Mouse (Mus musculus) liver, postnatal 0 days (tissue): ENCODE data around the gene Zfand5. TPM values are rescaled to one million over a fixed set of nuclear protein-coding genes. Genes with fewer than 3 reads are reported as not detected.

Experiments used
- ATAC-seq: fragments of 200-750 bp; cut with Nextera tagmentation; 2 replicates; pipeline ENCODE4 v1.8.0; 2017; ENCODE audit warnings: mild to moderate bottlenecking, moderate library complexity
- DNase-seq: peaks from one replicate; pipeline ENCODE4 v3.0.0-alpha.2; 2016
- H3K27ac ChIP-seq: fragments of 300-500 bp; sonication (generic); 2 replicates; pipeline ENCODE4 v1.5.1; 2014; ENCODE audit warnings: antibody characterized with exemption, moderate library complexity, mild to moderate bottlenecking, low read depth
- H3K27me3 ChIP-seq: fragments of 300-500 bp; sonication (generic); 2 replicates; pipeline ENCODE4 v1.6.1; 2014; ENCODE audit warnings: low read length, control low read depth, mixed read lengths; ENCODE audit not compliant: insufficient read depth
- H3K36me3 ChIP-seq: fragments of 300-500 bp; sonication (generic); replicated peaks from 2 replicates; pipeline ENCODE4 v1.6.1; 2014; ENCODE audit warnings: mild to moderate bottlenecking, control low read depth, low read length, moderate library complexity, mixed read lengths; ENCODE audit not compliant: insufficient read depth
- H3K4me1 ChIP-seq: fragments of 300-500 bp; sonication (generic); 2 replicates; pipeline ENCODE4 v1.6.1; 2014; ENCODE audit warnings: antibody characterized with exemption, mild to moderate bottlenecking, control low read depth; ENCODE audit not compliant: insufficient read depth
- H3K4me2 ChIP-seq: fragments of 300-500 bp; sonication (generic); 2 replicates; pipeline ENCODE4 v1.6.1; 2014; ENCODE audit warnings: low read depth, mild to moderate bottlenecking, low read length, moderate library complexity, mixed read lengths
- H3K4me3 ChIP-seq: fragments of 300-500 bp; sonication (generic); 2 replicates; pipeline ENCODE4 v1.5.1; 2014; ENCODE audit warnings: low read depth, low read length
- H3K9ac ChIP-seq: fragments of 300-500 bp; sonication (generic); replicated peaks from 2 replicates; pipeline ENCODE4 v1.6.1; 2014; ENCODE audit warnings: mild to moderate bottlenecking, moderate library complexity
- H3K9me3 ChIP-seq: fragments of 300-500 bp; sonication (generic); 2 replicates; pipeline ENCODE4 v1.6.1; 2016; ENCODE audit warnings: mild to moderate bottlenecking, control low read depth, low read length, mixed read lengths
- CTCF ChIP-seq: sonication (generic); IDR thresholded peaks from 2 replicates; pipeline ENCODE4 v1.5.1; 2016; ENCODE audit warnings: antibody characterized with exemption, low read depth
- EP300 ChIP-seq: IDR thresholded peaks from 2 replicates; pipeline ENCODE4 v1.6.1; 2016; ENCODE audit warnings: antibody characterized with exemption, low read depth, mild to moderate bottlenecking
- WGBS: fragments of 180-500 bp; shearing (Covaris S2); extraction: QIAGEN DNeasy Blood & Tissue Kit; methylation state at CpG from one replicate; pipeline ENCODE4 v1.1.7; 2014; ENCODE audit not compliant: insufficient replicate concordance; 5-methylcytosine and 5-hydroxymethylcytosine counted together
- polyA plus RNA-seq: library from polyadenylated mRNA; unstranded; fragments of >200 nt; fragmentation: Nextera tagmentation; extraction: Ambion mirVana; gene quantifications from 2 replicates; pipeline ENCODE4 v1.2.1, GENCODE M21; 2015

Zfand5 gene
- polyA plus RNA-seq, 1 experiment from 2014 or later: 45.0 TPM

- Histone ChIP-seq H3K36me3 (no peaks in the 10 kb centered on the region), H3K9ac (no peak overlapping the region), H3K4me2 (no peak overlapping the region), H3K27me3 (no peaks in the 10 kb centered on the region), H3K9me3 (no peaks in the 10 kb centered on the region), H3K4me1 (no peaks in the 10 kb centered on the region), H3K27ac (no peak overlapping the region), H3K4me3 (no peak overlapping the region)
- 70% methylated on average over 3 of the region's 3 CpGs for WGBS
- ATAC-seq (no peak), DNase-seq (no peak)
- TF ChIP-seq EP300 (no peak), CTCF (no peak)
Observed at GRCm38 (mm10) chr19:21315701-21316100, 43.6 kb downstream of the Zfand5 start.

- Histone ChIP-seq H3K4me2 (no peak overlapping the region), H3K9ac (no peak overlapping the region), H3K4me1 (no peaks in the 10 kb centered on the region), H3K27me3 (no peaks in the 10 kb centered on the region), H3K4me3 (no peak overlapping the region), H3K36me3 (no peaks in the 10 kb centered on the region), H3K9me3 (no peaks in the 10 kb centered on the region), H3K27ac (no peak overlapping the region)
- ATAC-seq (no peak), DNase-seq (no peak)
- 76% methylated on average over 1 of the region's 1 CpGs for WGBS
- TF ChIP-seq EP300: no peak
- TF ChIP-seq CTCF: no peak
Observed at GRCm38 (mm10) chr19:21319618-21320017, 47.5 kb downstream of the Zfand5 start.

GRCm38 (mm10) chr19:21325333-21325732 lies 53.3 kb downstream of the Zfand5 start:
- DNase-seq (no peak), ATAC-seq (no peak)
- TF ChIP-seq EP300 (no peak), CTCF (no peak)
- Histone ChIP-seq H3K4me1 (no peaks in the 10 kb centered on the region; the same call in 1 of the 2 replicates), H3K4me3 (no peak overlapping the region), H3K9me3 (no peaks in the 10 kb centered on the region), H3K9ac (no peak overlapping the region), H3K27ac (no peak overlapping the region), H3K4me2 (no peak overlapping the region), H3K27me3 (no peaks in the 10 kb centered on the region), H3K36me3 (no peaks in the 10 kb centered on the region)
- WGBS: 77% methylated on average over 3 of the region's 3 CpGs

- DNase-seq (no peak), ATAC-seq (no peak)
- H3K27me3 ChIP-seq: no peaks in the 10 kb centered on the region
- H3K27ac ChIP-seq: no peak overlapping the region
- H3K9ac ChIP-seq: no peak overlapping the region
- H3K36me3 ChIP-seq: no peaks in the 10 kb centered on the region
- H3K4me3 ChIP-seq: no peak overlapping the region
- 71% methylated on average over 9 of the region's 9 CpGs for WGBS
- H3K9me3 ChIP-seq: no peaks in the 10 kb centered on the region
- TF ChIP-seq CTCF (no peak), EP300 (no peak)
- H3K4me2 ChIP-seq: no peak overlapping the region
- no peaks in the 10 kb centered on the region; the same call in 1 of the 2 replicates for H3K4me1 ChIP-seq
Observed at GRCm38 (mm10) chr19:21328951-21329350, 56.9 kb downstream of the Zfand5 start.

- Histone ChIP-seq H3K9me3 (no peaks in the 10 kb centered on the region), H3K4me1 (no peaks in the 10 kb centered on the region; the same call in 1 of the 2 replicates), H3K27me3 (no peaks in the 10 kb centered on the region), H3K4me2 (no peak overlapping the region), H3K9ac (no peak overlapping the region), H3K4me3 (no peak overlapping the region), H3K27ac (peak overlapping the region; percentile 76), H3K36me3 (no peaks in the 10 kb centered on the region)
- TF ChIP-seq EP300 (peak; percentile 56; the same call in 1 of the 2 replicates), CTCF (no peak)
- 60% methylated on average over 5 of the region's 5 CpGs for WGBS
- DNase-seq (peak; percentile 70), ATAC-seq (peak; percentile 91)
Observed at GRCm38 (mm10) chr19:21329770-21330169, 57.7 kb downstream of the Zfand5 start.

GRCm38 (mm10) chr19:21330305-21331115 lies 58.4 kb downstream of the Zfand5 start:
- TF ChIP-seq CTCF: no peak
- no peak for TF ChIP-seq EP300
- Histone ChIP-seq H3K36me3 (no peaks in the 10 kb centered on the region), H3K9me3 (no peaks in the 10 kb centered on the region), H3K27ac (peak overlapping the region; percentile 76), H3K4me2 (no peak overlapping the region), H3K4me3 (no peak overlapping the region), H3K9ac (no peak overlapping the region), H3K27me3 (no peaks in the 10 kb centered on the region), H3K4me1 (no peaks in the 10 kb centered on the region; the same call in 1 of the 2 replicates)
- 74% methylated on average over 6 of the region's 6 CpGs for WGBS
- ATAC-seq (peak; percentile 93), DNase-seq (peak; percentile 19)
